Mouse (Mus musculus): ENCODE measurements around the gene Cd34.

The Cd34 gene

GRCm38 (mm10) chr1:195006267-195006666 is 67.6 kb downstream of the Cd34 start:
- no peak for DNase-seq (ENCODE audit: low read depth, low spot score)

All from CD4-positive, CD25-positive, alpha-beta regulatory T cell, adult 2 months (primary cell).